Mouse (Mus musculus): ENCODE data around the gene Rxra. TPM values are rescaled to one million over a fixed set of nuclear protein-coding genes. Genes with fewer than 3 reads are reported as not detected.

Rxra gene
- total RNA-seq, 1 experiment from 2014 or later: 4.0 TPM

GRCm38 (mm10) chr2:27691139-27691720 lies 15.0 kb downstream of the Rxra start:
- ATAC-seq (replicated peaks; ENCODE audit: low read depth, poor library complexity, severe bottlenecking): no peak

GRCm38 (mm10) chr2:27692608-27693007 lies 16.4 kb downstream of the Rxra start:
- peak; percentile 30; the same call in 1 of the 2 replicates for ATAC-seq (replicated peaks; ENCODE audit: low read depth, poor library complexity, severe bottlenecking)

- ATAC-seq (replicated peaks; ENCODE audit: low read depth, poor library complexity, severe bottlenecking): peak; percentile 66
Observed at GRCm38 (mm10) chr2:27693684-27694083, 17.4 kb downstream of the Rxra start.

GRCm38 (mm10) chr2:27699574-27699973 lies 23.3 kb downstream of the Rxra start:
- no peak for ATAC-seq (replicated peaks; ENCODE audit: low read depth, poor library complexity, severe bottlenecking)

- ATAC-seq (replicated peaks; ENCODE audit: low read depth, poor library complexity, severe bottlenecking): no peak
Observed at GRCm38 (mm10) chr2:27702283-27702682, 26.0 kb downstream of the Rxra start.

- ATAC-seq (replicated peaks; ENCODE audit: low read depth, poor library complexity, severe bottlenecking): peak; percentile 76
Observed at GRCm38 (mm10) chr2:27702904-27703666, 26.8 kb downstream of the Rxra start.

GRCm38 (mm10) chr2:27703852-27704640 lies 27.8 kb downstream of the Rxra start:
- peak; percentile 40 for ATAC-seq (replicated peaks; ENCODE audit: low read depth, poor library complexity, severe bottlenecking)

- no peak for ATAC-seq (replicated peaks; ENCODE audit: low read depth, poor library complexity, severe bottlenecking)
Observed at GRCm38 (mm10) chr2:27704641-27705040, 28.4 kb downstream of the Rxra start.

GRCm38 (mm10) chr2:27710871-27711382 lies 34.7 kb downstream of the Rxra start:
- no peak for ATAC-seq (replicated peaks; ENCODE audit: low read depth, poor library complexity, severe bottlenecking)

- no peak for ATAC-seq (replicated peaks; ENCODE audit: low read depth, poor library complexity, severe bottlenecking)
Observed at GRCm38 (mm10) chr2:27712626-27713025, 36.4 kb downstream of the Rxra start.

- no peak for ATAC-seq (replicated peaks; ENCODE audit: low read depth, poor library complexity, severe bottlenecking)
Observed at GRCm38 (mm10) chr2:27713378-27713777, 37.1 kb downstream of the Rxra start.

- no peak for ATAC-seq (replicated peaks; ENCODE audit: low read depth, poor library complexity, severe bottlenecking)
Observed at GRCm38 (mm10) chr2:27714131-27714530, 37.9 kb downstream of the Rxra start.

- no peak for ATAC-seq (replicated peaks; ENCODE audit: low read depth, poor library complexity, severe bottlenecking)
Observed at GRCm38 (mm10) chr2:27715221-27715620, 39.0 kb downstream of the Rxra start.

GRCm38 (mm10) chr2:27716339-27716738 lies 40.1 kb downstream of the Rxra start:
- ATAC-seq (replicated peaks; ENCODE audit: low read depth, poor library complexity, severe bottlenecking): no peak

- ATAC-seq (replicated peaks; ENCODE audit: low read depth, poor library complexity, severe bottlenecking): peak; percentile 17; the same call in 1 of the 2 replicates
Observed at GRCm38 (mm10) chr2:27718191-27718590, 42.0 kb downstream of the Rxra start.

- ATAC-seq (replicated peaks; ENCODE audit: low read depth, poor library complexity, severe bottlenecking): no peak
Observed at GRCm38 (mm10) chr2:27719601-27720000, 43.4 kb downstream of the Rxra start.

GRCm38 (mm10) chr2:27721611-27722010 lies 45.4 kb downstream of the Rxra start:
- no peak for ATAC-seq (replicated peaks; ENCODE audit: low read depth, poor library complexity, severe bottlenecking)

- peak; percentile 43; the same call in 1 of the 2 replicates for ATAC-seq (replicated peaks; ENCODE audit: low read depth, poor library complexity, severe bottlenecking)
Observed at GRCm38 (mm10) chr2:27724729-27725316, 48.6 kb downstream of the Rxra start.

GRCm38 (mm10) chr2:27727994-27728854 lies 52.0 kb downstream of the Rxra start:
- ATAC-seq (replicated peaks; ENCODE audit: low read depth, poor library complexity, severe bottlenecking): no peak
